Mouse (Mus musculus) lung, postnatal 14 days (tissue): Measurements from ENCODE around the gene Esp24.
"Not testable (repeated sequence)": the region's sequence is repeated elsewhere in the genome, so short reads cannot be mapped to it uniquely, and the experiment has no call there.

Experiments
- DNase-seq: peaks from one replicate; pipeline ENCODE4 v3.0.0; 2021

The Esp24 gene

GRCm38 (mm10) chr17:39036395-39036794, at the start of gene Esp24:
Gene Esp24, plus strand, starts transcription at chr17:39036695.
- not testable (repeated sequence) for DNase-seq

GRCm38 (mm10) chr17:39009846-39010245, 26.6 kb upstream of the Esp24 start:
- DNase-seq = no peak

GRCm38 (mm10) chr17:39010675-39011638, 25.5 kb upstream of the Esp24 start:
- DNase-seq = no peak

- no peak for DNase-seq
Observed at GRCm38 (mm10) chr17:39017184-39017583, 19.3 kb upstream of the Esp24 start.

GRCm38 (mm10) chr17:39043241-39043640, 6.7 kb downstream of the Esp24 start, which contains the start of gene Gm21903:
Gene Gm21903, minus strand, starts transcription at chr17:39043341.
- DNase-seq = no peak

GRCm38 (mm10) chr17:39063641-39064040, 27.1 kb downstream of the Esp24 start:
- DNase-seq = no peak

GRCm38 (mm10) chr17:39076937-39077336, 40.4 kb downstream of the Esp24 start, which contains the start of gene Esp23:
Gene Esp23, minus strand, starts transcription at chr17:39077037.
- no peak for DNase-seq
